Mouse (Mus musculus) intestine, embryonic 15.5 days (tissue): ENCODE results near the gene Fars2. TPM values are rescaled to one million over a fixed set of nuclear protein-coding genes. Genes with fewer than 3 reads are reported as not detected.

ENCODE experiments used
- ATAC-seq: fragments of 200-750 bp; cut with Nextera tagmentation; 2 replicates; pipeline ENCODE4 v1.8.0; 2017; ENCODE audit warnings: moderate TSS enrichment, moderate library complexity
- H3K27ac ChIP-seq: fragments of 300-500 bp; sonication (generic); 2 replicates; pipeline ENCODE4 v1.5.1; 2015; ENCODE audit warnings: mild to moderate bottlenecking, inconsistent platforms
- H3K27me3 ChIP-seq: fragments of 300-500 bp; sonication (generic); replicated peaks from 2 replicates; pipeline ENCODE4 v1.6.1; 2015; ENCODE audit warnings: inconsistent platforms
- H3K36me3 ChIP-seq: fragments of 300-500 bp; sonication (generic); 2 replicates; pipeline ENCODE4 v1.6.1; 2015; ENCODE audit warnings: inconsistent platforms
- H3K4me1 ChIP-seq: fragments of 300-500 bp; sonication (generic); replicated peaks from 2 replicates; pipeline ENCODE4 v1.6.1; 2015; ENCODE audit warnings: inconsistent platforms
- H3K4me2 ChIP-seq: fragments of 300-500 bp; sonication (generic); replicated peaks from 2 replicates; pipeline ENCODE4 v1.6.1; 2015; ENCODE audit warnings: mild to moderate bottlenecking, inconsistent platforms
- H3K4me3 ChIP-seq: fragments of 300-500 bp; sonication (generic); replicated peaks from 2 replicates; pipeline ENCODE4 v1.5.1; 2015; ENCODE audit warnings: inconsistent platforms
- H3K9ac ChIP-seq: fragments of 300-500 bp; sonication (generic); 2 replicates; pipeline ENCODE4 v1.6.1; 2015; ENCODE audit warnings: inconsistent platforms
- H3K9me3 ChIP-seq: fragments of 300-500 bp; sonication (generic); 2 replicates; pipeline ENCODE4 v1.6.1; 2016; ENCODE audit warnings: inconsistent platforms
- WGBS: fragments of 180-500 bp; shearing (Covaris S2); methylation state at CpG from one replicate; pipeline ENCODE4 v1.1.7; 2015; 5-methylcytosine and 5-hydroxymethylcytosine counted together
- polyA plus RNA-seq: library from polyadenylated mRNA; unstranded; fragments of >200 nt; fragmentation: Nextera tagmentation; extraction: Ambion mirVana; gene quantifications from 2 replicates; pipeline ENCODE4 v1.2.1, GENCODE M21; 2015

Gene Fars2
- polyA plus RNA-seq, 1 experiment from 2014 or later = 41.8 TPM

DNA sequence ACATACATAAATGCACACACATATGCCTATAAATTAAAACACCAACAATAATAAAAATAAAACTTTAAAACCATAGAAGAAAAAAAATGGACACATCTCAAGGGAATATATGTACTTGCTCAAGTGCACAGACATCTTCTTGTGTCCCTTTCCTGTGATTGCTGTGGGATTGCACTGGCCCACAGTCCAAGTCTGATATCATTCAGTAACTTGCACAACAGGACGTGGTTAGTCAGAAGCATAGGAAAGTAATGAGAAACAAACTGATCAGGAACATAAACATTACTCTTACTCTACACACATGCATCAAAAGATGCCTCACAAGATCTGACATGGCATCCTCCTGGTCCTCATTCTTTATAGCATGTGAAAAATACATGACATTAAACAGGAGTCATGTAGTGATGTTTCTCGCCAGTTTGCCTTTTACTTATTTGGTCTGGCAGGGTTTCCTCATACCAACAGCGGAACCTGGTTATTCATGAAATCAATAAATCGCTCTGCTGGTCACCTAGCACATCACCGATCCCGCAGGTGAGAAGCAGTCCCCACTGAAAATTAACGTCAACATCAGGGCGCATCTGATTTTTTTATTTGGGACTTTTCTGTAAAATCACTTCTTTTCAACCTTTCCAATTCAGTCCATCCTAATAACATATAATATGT is 563.6 kb downstream of the Fars2 start:
- Histone ChIP-seq H3K9ac (no peak overlapping the region), H3K27ac (no peak overlapping the region), H3K4me1 (no peaks in the 10 kb centered on the region), H3K4me3 (no peak overlapping the region), H3K9me3 (no peaks in the 10 kb centered on the region), H3K4me2 (no peak overlapping the region), H3K36me3 (no peaks in the 10 kb centered on the region), H3K27me3 (no peaks in the 10 kb centered on the region)
- ATAC-seq = no peak
- WGBS = 85% methylated on average over 8 of the region's 8 CpGs

DNA sequence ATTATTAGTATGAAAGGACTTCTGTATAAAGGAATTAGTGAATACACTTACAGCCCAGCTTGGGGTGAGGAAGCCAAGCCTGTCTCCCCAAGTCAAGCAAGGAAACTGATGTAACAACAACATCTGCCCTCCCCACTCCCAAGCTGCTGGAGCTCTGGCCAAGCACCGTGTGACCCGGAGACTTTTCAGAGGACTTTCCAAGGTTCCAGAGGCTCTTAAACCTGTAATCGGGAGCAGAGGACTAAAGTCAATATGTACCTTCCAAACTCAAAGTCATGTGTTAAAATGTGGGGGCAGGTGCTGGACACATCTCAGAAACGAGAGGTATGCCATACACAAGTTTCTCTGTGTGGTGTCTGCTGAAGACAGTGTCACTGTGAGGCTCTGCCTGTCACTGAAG is 566.4 kb downstream of the Fars2 start:
- H3K4me1 ChIP-seq = no peaks in the 10 kb centered on the region
- H3K27me3 ChIP-seq = no peaks in the 10 kb centered on the region
- H3K4me2 ChIP-seq = no peak overlapping the region
- no peaks in the 10 kb centered on the region for H3K36me3 ChIP-seq
- H3K9me3 ChIP-seq = no peaks in the 10 kb centered on the region
- no peak overlapping the region for H3K4me3 ChIP-seq
- H3K27ac ChIP-seq = no peak overlapping the region
- no peak for ATAC-seq
- 64% methylated on average over 4 of the region's 4 CpGs for WGBS
- no peak overlapping the region for H3K9ac ChIP-seq

DNA sequence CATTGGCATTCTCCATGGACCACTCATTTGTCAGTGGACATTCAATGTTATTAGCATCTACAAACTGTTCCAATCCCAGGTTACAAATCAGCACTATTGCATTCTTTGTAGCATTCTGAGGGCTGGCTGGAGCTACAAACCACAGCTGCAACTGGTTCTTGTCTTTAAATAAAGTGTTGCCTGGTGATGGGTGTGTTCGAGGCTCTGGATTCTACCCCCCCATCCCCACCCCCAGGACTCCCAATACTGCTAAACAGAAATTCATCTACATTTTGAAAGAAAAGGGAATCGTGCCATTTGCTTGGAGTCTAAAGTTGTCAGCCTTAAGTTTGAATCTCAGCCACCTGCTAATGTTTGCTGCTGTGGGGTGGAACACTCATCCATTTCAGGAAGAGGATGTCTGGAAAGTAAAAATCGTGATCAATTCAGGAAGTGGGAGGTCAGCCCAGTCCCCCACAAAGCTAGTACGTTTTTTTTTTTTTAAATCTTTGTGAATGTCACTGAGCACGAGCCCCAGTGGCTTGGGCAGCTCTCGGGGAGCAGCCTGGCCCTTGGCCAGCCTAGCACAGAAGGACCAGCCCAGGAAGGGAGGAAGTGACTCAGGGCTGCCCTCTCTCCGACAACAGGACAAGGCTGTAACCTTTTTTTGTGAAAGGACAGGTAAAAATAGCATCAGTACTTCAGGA is 578.4 kb downstream of the Fars2 start:
- no peak for ATAC-seq
- H3K36me3 ChIP-seq = no peaks in the 10 kb centered on the region
- 49% methylated on average over 7 of the region's 7 CpGs for WGBS
- H3K4me3 ChIP-seq = no peak overlapping the region
- no peaks in the 10 kb centered on the region for H3K9me3 ChIP-seq
- H3K27ac ChIP-seq = no peak overlapping the region
- H3K27me3 ChIP-seq = no peaks in the 10 kb centered on the region
- H3K4me1 ChIP-seq = no peaks in the 10 kb centered on the region
- H3K9ac ChIP-seq = no peak overlapping the region
- no peak overlapping the region for H3K4me2 ChIP-seq

DNA sequence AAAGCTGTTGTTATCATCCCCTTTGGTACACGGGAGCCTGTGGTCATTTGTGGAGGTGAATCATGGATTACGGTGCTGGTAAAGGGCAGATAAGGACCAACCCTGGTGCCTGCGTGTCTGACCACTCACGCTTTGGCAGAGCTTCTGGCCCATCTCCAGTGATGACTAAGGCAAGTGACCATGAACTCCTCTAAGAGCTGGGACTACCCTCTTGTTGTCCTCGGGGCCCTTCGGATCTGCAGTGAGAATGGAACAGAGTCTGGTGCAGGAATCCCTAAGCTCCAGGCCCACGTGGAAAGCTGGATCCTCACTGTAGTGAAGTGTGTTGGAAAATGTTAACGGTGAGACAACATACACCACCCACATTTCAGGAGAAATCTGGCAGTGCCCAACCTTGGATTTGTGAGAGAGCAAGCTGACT is 579.1 kb downstream of the Fars2 start:
- H3K36me3 ChIP-seq = no peaks in the 10 kb centered on the region

DNA sequence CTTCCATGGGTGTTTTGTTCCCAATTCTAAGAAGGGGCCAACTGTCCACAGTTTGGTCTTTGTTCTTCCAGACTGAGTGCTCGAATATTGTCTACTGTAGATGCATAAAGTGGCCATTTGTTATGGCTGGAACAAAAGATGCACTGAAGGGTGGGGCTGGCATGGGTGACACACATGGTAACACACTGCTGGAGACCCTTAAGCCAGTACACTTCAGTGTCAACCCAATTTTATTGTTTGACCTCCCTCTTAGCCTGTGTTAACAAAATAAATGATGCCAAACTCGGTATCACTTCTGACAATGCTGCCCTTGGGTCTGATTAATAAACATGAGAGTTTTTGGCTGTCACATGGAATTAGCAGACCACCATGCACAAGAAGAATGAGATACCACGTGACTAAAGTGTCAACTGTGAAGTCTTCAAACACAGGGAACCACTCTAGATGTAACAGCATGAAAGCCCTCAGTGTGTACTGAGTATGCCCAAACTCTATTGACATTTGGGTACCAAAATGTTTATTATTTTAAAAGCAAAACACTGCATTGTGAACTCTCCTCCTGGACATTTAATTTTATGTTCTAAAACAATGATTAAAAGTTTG is 590.0 kb downstream of the Fars2 start:
- no peak for ATAC-seq
- Histone ChIP-seq H3K36me3 (no peaks in the 10 kb centered on the region), H3K9ac (no peak overlapping the region), H3K4me1 (no peaks in the 10 kb centered on the region), H3K27me3 (no peaks in the 10 kb centered on the region), H3K4me3 (no peak overlapping the region), H3K9me3 (no peaks in the 10 kb centered on the region), H3K27ac (no peak overlapping the region), H3K4me2 (no peak overlapping the region)
- WGBS = 67% methylated on average over 3 of the region's 3 CpGs

More for the DNA sequence above, 579.1 kb downstream of the Fars2 start:
- Histone ChIP-seq H3K4me2 (no peak overlapping the region), H3K27me3 (no peaks in the 10 kb centered on the region), H3K4me3 (no peak overlapping the region), H3K4me1 (no peaks in the 10 kb centered on the region), H3K9ac (no peak overlapping the region), H3K27ac (no peak overlapping the region), H3K9me3 (no peaks in the 10 kb centered on the region)
- WGBS = 84% methylated on average over 8 of the region's 8 CpGs
- ATAC-seq = no peak

DNA sequence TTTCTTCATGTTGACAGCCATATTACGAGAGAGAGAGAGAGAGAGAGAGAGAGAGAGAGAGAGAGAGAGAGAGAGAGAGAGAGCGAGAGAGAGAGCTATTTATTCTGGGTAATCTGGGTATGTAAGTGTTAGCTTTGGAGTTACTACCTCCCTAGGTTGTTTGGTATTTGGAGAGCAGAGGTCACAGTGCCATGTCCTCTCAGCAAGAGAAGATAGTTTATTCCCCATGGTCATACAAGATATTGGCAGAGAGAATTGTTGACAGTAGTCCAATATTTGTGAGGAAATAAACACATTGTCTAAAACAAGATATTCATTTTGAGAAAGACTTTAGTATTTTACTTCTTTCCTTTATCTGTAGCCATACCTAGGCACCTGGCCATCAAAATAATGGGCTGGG is 596.9 kb downstream of the Fars2 start:
- 76% methylated on average over 2 of the region's 2 CpGs for WGBS
- Histone ChIP-seq H3K4me1 (no peaks in the 10 kb centered on the region), H3K9ac (no peak overlapping the region), H3K9me3 (no peaks in the 10 kb centered on the region), H3K4me3 (no peak overlapping the region), H3K27ac (no peak overlapping the region), H3K27me3 (no peaks in the 10 kb centered on the region), H3K4me2 (no peak overlapping the region), H3K36me3 (no peaks in the 10 kb centered on the region)
- no peak for ATAC-seq

DNA sequence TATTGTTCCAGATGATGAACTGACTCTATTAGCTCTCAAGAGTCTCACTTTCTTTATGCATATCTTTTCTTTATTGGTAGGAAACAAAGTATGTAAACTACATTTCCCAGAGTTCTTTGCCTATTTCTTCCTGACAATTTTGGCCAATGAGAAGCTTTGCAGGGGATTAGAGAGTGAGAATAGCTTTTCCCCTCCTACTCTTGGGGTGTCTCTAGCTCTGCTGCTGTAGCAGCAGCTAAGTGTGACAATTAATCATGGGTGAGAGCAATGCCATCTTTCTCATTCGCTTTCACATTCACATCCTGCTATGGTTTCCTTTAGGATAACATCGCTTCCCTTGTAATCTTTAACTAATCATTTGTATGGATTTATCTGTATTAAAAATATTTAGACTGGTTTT is 599.5 kb downstream of the Fars2 start:
- WGBS = 55% methylated on average over 2 of the region's 2 CpGs
- H3K27me3 ChIP-seq = peaks cover under 1% of the 10 kb centered on the region; the same call in 1 of the 2 replicates
- no peaks in the 10 kb centered on the region for H3K9me3 ChIP-seq
- no peaks in the 10 kb centered on the region for H3K4me1 ChIP-seq
- H3K9ac ChIP-seq = no peak overlapping the region
- no peak overlapping the region for H3K4me2 ChIP-seq
- no peaks in the 10 kb centered on the region for H3K36me3 ChIP-seq
- no peak overlapping the region for H3K4me3 ChIP-seq
- ATAC-seq = no peak
- no peak overlapping the region for H3K27ac ChIP-seq

DNA sequence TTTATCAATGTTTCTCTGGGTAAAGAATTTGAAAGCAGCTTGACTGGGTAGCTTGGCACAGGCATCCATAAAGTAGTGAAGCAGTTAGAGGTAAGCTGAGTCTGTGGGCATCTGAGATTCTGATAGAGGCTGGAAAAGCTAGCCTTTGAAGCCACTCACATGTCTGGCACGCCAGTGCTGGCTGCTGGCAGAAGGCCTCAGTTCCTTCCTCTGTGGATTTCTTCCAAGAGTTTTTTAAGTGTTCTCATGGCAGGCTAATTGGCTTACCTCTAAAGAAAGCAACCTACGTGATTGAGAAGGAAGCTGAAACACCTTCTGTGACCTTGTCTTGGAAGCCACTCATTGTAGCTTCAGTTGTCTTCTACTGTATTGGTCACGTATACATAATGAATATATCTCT is 600.2 kb downstream of the Fars2 start:
- H3K27me3 ChIP-seq = peaks cover 6% of the 10 kb centered on the region; the same call in 1 of the 2 replicates
- WGBS = 78% methylated on average over 3 of the region's 3 CpGs

DNA sequence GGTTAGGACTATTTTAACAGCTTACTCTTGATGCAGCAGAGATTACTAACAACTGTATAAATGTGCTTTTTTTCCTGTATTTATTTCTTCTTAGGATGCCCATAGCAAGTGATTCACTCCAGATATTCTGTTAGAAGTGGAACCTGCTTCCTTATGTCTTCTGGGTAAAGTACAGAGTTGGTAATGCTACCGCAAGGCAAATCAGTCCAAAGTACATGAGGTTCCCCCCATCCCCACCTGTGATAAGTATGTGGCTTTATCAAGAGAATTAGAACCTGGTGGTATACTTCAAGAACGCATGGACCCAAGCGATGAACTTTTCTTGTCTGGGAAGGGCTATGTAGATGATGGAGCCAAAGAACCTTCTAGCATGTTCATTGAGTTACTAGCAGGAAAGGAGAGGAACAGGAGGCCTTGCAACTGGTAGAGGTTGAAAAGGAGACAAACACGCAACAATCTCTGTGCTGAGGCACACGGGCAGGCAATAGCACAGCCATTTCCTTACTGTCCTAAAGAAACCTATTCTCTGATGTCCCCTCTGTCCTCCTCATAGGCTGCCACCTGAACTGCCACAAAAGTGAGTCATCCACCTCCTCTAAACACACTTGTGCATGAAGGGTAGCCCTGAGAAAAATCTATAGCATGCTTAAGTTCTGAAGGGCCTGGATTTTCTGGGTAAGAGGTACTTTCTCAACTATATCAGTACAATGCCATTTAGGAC is 603.2 kb downstream of the Fars2 start:
- Histone ChIP-seq H3K9ac (no peak overlapping the region), H3K9me3 (no peaks in the 10 kb centered on the region), H3K4me1 (peaks cover 8% of the 10 kb centered on the region; the same call in 1 of the 2 replicates), H3K36me3 (no peaks in the 10 kb centered on the region), H3K27ac (no peak overlapping the region), H3K4me2 (no peak overlapping the region), H3K4me3 (no peak overlapping the region), H3K27me3 (peaks cover 34% of the 10 kb centered on the region)
- peak; percentile 80 for ATAC-seq
- WGBS = 82% methylated on average over 5 of the region's 5 CpGs

More for the DNA sequence above, 600.2 kb downstream of the Fars2 start:
- H3K27ac ChIP-seq = no peak overlapping the region
- H3K9me3 ChIP-seq = no peaks in the 10 kb centered on the region
- ATAC-seq = no peak
- H3K4me1 ChIP-seq = no peaks in the 10 kb centered on the region
- no peak overlapping the region for H3K9ac ChIP-seq
- H3K4me2 ChIP-seq = no peak overlapping the region
- no peak overlapping the region for H3K4me3 ChIP-seq
- no peaks in the 10 kb centered on the region for H3K36me3 ChIP-seq

DNA sequence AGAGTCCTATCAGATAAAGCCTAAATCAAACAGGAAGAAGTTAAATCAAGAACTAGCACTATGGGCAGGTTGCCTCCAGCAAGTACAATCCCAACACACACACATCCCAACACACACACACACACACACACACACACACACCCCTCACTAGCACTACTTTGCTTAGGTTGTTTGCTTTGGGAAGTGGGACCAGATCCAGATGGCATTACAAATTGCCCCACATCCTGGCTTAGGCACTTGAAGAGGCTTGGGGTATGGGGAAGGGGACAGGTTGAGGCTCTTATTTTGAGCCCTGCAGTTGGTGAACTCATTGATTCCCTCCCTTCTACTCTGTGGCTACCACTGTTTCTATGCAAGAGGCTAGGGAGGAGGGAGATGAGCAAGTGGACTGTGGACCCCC is 605.1 kb downstream of the Fars2 start:
- no peaks in the 10 kb centered on the region for H3K36me3 ChIP-seq
- no peak overlapping the region for H3K4me2 ChIP-seq
- H3K27ac ChIP-seq = no peak overlapping the region
- peaks cover 47% of the 10 kb centered on the region for H3K27me3 ChIP-seq
- no peak overlapping the region for H3K9ac ChIP-seq
- H3K4me3 ChIP-seq = no peak overlapping the region
- ATAC-seq = no peak
- peaks cover 16% of the 10 kb centered on the region for H3K4me1 ChIP-seq
- H3K9me3 ChIP-seq = no peaks in the 10 kb centered on the region

DNA sequence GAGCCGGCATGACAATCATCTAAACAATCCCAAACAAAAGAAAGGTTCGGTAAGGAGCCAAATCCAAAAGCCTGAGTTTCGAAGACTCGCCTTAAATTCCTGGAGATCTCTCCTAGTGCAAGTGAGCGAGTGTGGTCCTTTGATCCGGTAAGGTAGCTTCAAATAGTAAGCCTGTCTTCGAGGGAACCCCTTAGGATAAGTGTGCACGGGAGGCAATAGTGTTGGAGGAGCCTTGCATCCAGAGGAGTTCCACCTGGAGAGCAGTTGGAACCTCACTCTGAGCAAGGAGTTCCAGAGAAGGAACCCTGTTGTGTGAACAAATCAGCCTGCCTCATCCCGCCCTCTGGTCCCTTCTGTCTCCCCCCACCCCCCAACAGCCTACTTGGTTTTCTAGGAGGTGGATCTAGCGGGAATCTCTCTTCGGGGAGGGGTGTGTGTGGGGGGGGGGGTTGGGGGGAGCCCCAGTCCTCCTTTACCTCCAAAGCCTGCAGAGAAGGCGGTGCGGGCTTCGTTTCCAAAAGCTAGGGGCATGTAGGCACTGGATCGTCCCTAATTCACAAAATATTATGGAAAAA is 606.6 kb downstream of the Fars2 start:
- Histone ChIP-seq H3K27me3 (peaks cover 59% of the 10 kb centered on the region), H3K9me3 (no peaks in the 10 kb centered on the region), H3K9ac (no peak overlapping the region), H3K27ac (no peak overlapping the region), H3K4me2 (no peak overlapping the region; the same call in 1 of the 2 replicates), H3K4me1 (peaks cover 16% of the 10 kb centered on the region), H3K4me3 (no peak overlapping the region), H3K36me3 (no peaks in the 10 kb centered on the region)
- 19% methylated on average over 15 of the region's 15 CpGs for WGBS
- no peak for ATAC-seq
